Comparison of ENCODE assay signal across 11 mouse cellular contexts in genomic region chr10:35654548-35655180, GRCm38 (mm10). TPM values are rescaled to one million over a fixed set of nuclear protein-coding genes. Genes with fewer than 3 reads are reported as not detected.
DNase-seq lines count a peak whose midpoint lies in the region; ATAC-seq and TF ChIP-seq lines count a peak whose summit lies in the region.
"Had no signal": no experiment of that assay in that cellular context is flagged by ENCODE, and none has a peak within 500 bp of the region (broad histone marks: within the 10 kb centered on the region; RNA-seq: fewer than 3 reads in every experiment).

No protein-coding gene starts in this region.

- no peak overlapping the region for H3K4me2 ChIP-seq in lung, postnatal 0 days (replicated peaks; ENCODE audit: low read depth, low read length)
- no peak overlapping the region for H3K4me2 ChIP-seq in intestine, postnatal 0 days (replicated peaks; ENCODE audit: low read depth)
- H3K4me2 ChIP-seq in stomach, embryonic 16.5 days (ENCODE audit: low read depth, low read length): no peak overlapping the region
- H3K4me2 ChIP-seq: embryonic facial prominence, embryonic 12.5 days; liver, embryonic 15.5 days had no signal

- TF ChIP-seq CTCF in lung, postnatal 0 days (IDR thresholded peaks at IDR 0.05): no peak
- TF ChIP-seq CTCF in intestine, postnatal 0 days (IDR thresholded peaks at IDR 0.05; ENCODE audit: low read depth): peak; percentile 49
- no peak for TF ChIP-seq CTCF in layer of hippocampus, adult 2 months (conservative IDR thresholded peaks at IDR 0.05)

- H3K4me1 ChIP-seq in lung, postnatal 0 days (ENCODE audit: insufficient read depth, low read depth, low read length): no peaks in the 10 kb centered on the region
- no peaks in the 10 kb centered on the region for H3K4me1 ChIP-seq in intestine, postnatal 0 days (replicated peaks; ENCODE audit: control insufficient read depth, insufficient read depth, low read length)
- H3K4me1 ChIP-seq in stomach, embryonic 16.5 days (ENCODE audit: control insufficient read depth, insufficient read depth, low read length): no peaks in the 10 kb centered on the region
- H3K4me1 ChIP-seq: embryonic facial prominence, embryonic 12.5 days; liver, embryonic 15.5 days had no signal

- no peak overlapping the region for H3K4me3 ChIP-seq in lung, postnatal 0 days (ENCODE audit: low read depth, low read length)
- H3K4me3 ChIP-seq in intestine, postnatal 0 days (ENCODE audit: low read depth, low read length): no peak overlapping the region
- H3K4me3 ChIP-seq in stomach, embryonic 16.5 days (replicated peaks; ENCODE audit: low read length): no peak overlapping the region
- H3K4me3 ChIP-seq in layer of hippocampus, adult 2 months: no peak overlapping the region
- H3K4me3 ChIP-seq: embryonic facial prominence, embryonic 12.5 days; liver, embryonic 15.5 days; myocyte had no signal

- no peaks in the 10 kb centered on the region for H3K9me3 ChIP-seq in lung, postnatal 0 days (ENCODE audit: low read length)
- no peaks in the 10 kb centered on the region for H3K9me3 ChIP-seq in intestine, postnatal 0 days (ENCODE audit: control insufficient read depth)
- no peaks in the 10 kb centered on the region for H3K9me3 ChIP-seq in stomach, embryonic 16.5 days (replicated peaks; ENCODE audit: control insufficient read depth, low read length)
- H3K9me3 ChIP-seq: embryonic facial prominence, embryonic 12.5 days; liver, embryonic 15.5 days had no signal

- no peaks in the 10 kb centered on the region for H3K36me3 ChIP-seq in lung, postnatal 0 days (ENCODE audit: insufficient read depth, low read length)
- H3K36me3 ChIP-seq in intestine, postnatal 0 days (ENCODE audit: control insufficient read depth, insufficient read depth): no peaks in the 10 kb centered on the region
- H3K36me3 ChIP-seq in stomach, embryonic 16.5 days (ENCODE audit: control insufficient read depth, insufficient read depth, low read length): no peaks in the 10 kb centered on the region
- H3K36me3 ChIP-seq: embryonic facial prominence, embryonic 12.5 days; liver, embryonic 15.5 days had no signal

- peak; percentile 7 for DNase-seq in lung, postnatal 0 days (ENCODE audit: low spot score)
- no peak for DNase-seq in lung, postnatal 14 days
- DNase-seq in cerebellum, postnatal 25 days: peak; percentile 8 to 33
- no peak for DNase-seq in gastrocnemius, postnatal 25 days
- DNase-seq in layer of hippocampus, adult 2 months (ENCODE audit: low spot score in 2 of 2): no peak
- DNase-seq in frontal cortex, postnatal 14 days (ENCODE audit: low spot score in 2 of 2): no peak

- no peak for ATAC-seq in lung, postnatal 0 days
- ATAC-seq in intestine, postnatal 0 days: no peak
- peak; percentile 56; the same call in 1 of the 2 replicates for ATAC-seq in stomach, embryonic 16.5 days (ENCODE audit: insufficient read depth, low FRiP score)

- H3K27ac ChIP-seq in lung, postnatal 0 days (ENCODE audit: low read length): no peak overlapping the region
- no peak overlapping the region for H3K27ac ChIP-seq in intestine, postnatal 0 days (ENCODE audit: low read depth, low read length)
- H3K27ac ChIP-seq in stomach, embryonic 16.5 days (ENCODE audit: low read length): no peak overlapping the region
- no peak overlapping the region for H3K27ac ChIP-seq in layer of hippocampus, adult 2 months
- H3K27ac ChIP-seq: embryonic facial prominence, embryonic 12.5 days; liver, embryonic 15.5 days had no signal

- no peak for TF ChIP-seq EP300 in lung, postnatal 0 days (IDR thresholded peaks at IDR 0.05)

- H3K9ac ChIP-seq in lung, postnatal 0 days (replicated peaks; ENCODE audit: low read depth): no peak overlapping the region
- no peak overlapping the region for H3K9ac ChIP-seq in intestine, postnatal 0 days (ENCODE audit: low read depth, low read length)
- no peak overlapping the region for H3K9ac ChIP-seq in stomach, embryonic 16.5 days (ENCODE audit: low read length)
- H3K9ac ChIP-seq: embryonic facial prominence, embryonic 12.5 days; liver, embryonic 15.5 days had no signal

- H3K27me3 ChIP-seq in lung, postnatal 0 days (replicated peaks; ENCODE audit: insufficient read depth, low read length): no peaks in the 10 kb centered on the region
- H3K27me3 ChIP-seq in intestine, postnatal 0 days (replicated peaks; ENCODE audit: control insufficient read depth, insufficient read depth, low read length): no peaks in the 10 kb centered on the region
- no peaks in the 10 kb centered on the region for H3K27me3 ChIP-seq in stomach, embryonic 16.5 days (ENCODE audit: control insufficient read depth, insufficient read depth, low read length)
- H3K27me3 ChIP-seq: embryonic facial prominence, embryonic 12.5 days; liver, embryonic 15.5 days had no signal

RNA-seq across cellular contexts. Expression of gene Amd2, which starts 57.0 kb away (rescaled TPM):
- polyA plus RNA-seq in lung, postnatal 0 days (2015; fragmentation: Nextera tagmentation; extraction: Ambion mirVana): 1.8 and 2.2 TPM in 2 replicates
- 2.3 and 2.6 TPM in 2 replicates for polyA plus RNA-seq in intestine, postnatal 0 days (2015; fragmentation: Nextera tagmentation; extraction: Ambion mirVana)
- polyA plus RNA-seq in stomach, embryonic 16.5 days (2015; fragmentation: Nextera tagmentation; extraction: Ambion mirVana): 3.5 and 3.8 TPM in 2 replicates
- total RNA-seq in gastrocnemius, postnatal 25 days (2021): 10 to 100 TPM; 21.3 to 47.2 TPM
- 10 to 100 TPM; 23.4 to 26.7 TPM for total RNA-seq in layer of hippocampus, adult 2 months (2021)

Comparison
In these comparisons a context has a peak if more than half of its experiments do, and no peak if none do; other contexts are left out.
1. DNase-seq: peak in lung, postnatal 0 days (single experiment) and cerebellum, postnatal 25 days (2 of 2); none in lung, postnatal 14 days (single experiment), gastrocnemius, postnatal 25 days (single experiment), layer of hippocampus, adult 2 months (0 of 2) and frontal cortex, postnatal 14 days (0 of 2).